Mouse (Mus musculus) CD4-positive, CD25-positive, alpha-beta regulatory T cell, adult 2 months (primary cell): ENCODE data around the gene Otulinl.
"Not testable (repeated sequence)": the region's sequence is repeated elsewhere in the genome, so short reads cannot be mapped to it uniquely, and the experiment has no call there.

Experiments
- DNase-seq: peaks from one replicate; pipeline ENCODE4 v3.0.0-alpha.2; 2012; ENCODE audit warnings: low read depth, low spot score

Gene Otulinl

DNA sequence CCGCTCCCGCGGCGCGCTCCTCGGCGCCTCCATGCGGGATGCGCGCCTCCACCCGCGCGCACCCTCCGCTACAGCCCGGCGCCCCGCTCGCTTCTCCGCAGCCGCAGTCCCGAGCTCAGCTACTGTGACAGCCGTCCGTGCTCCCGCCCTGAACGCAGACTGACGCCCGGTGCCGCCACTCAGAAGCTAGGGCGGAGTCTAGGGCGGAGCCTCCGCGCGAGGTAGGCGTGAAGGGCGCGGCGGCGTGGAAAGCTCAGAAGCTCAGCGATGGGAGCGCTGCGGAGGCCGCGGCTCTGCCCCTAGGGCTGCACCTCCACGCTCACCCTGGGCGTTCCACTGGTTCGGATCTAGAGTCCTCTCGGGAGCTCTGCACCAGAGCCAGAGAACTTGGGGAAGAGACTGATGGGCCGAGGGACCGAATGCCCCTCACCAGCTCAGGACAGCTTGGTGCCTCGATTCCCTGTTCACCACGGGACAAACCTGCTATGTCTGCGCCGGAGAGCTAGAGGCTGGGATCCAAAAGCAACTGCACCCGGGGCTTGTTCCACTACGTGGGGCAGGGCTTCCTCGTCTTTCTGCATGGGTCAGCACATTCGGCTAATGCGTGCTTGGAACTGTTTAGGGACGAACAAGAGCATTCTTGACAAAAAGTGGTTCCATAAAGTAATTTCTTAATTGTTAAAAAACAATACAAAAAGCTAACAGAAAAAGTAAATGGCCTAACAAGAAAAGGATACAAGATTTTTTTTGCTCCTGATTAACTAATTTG lies at the start of gene Otulinl:
Gene Otulinl (minus strand): TSS at position 161 of the 769 bp plus-strand sequence.
- DNase-seq = peak; percentile 98

DNA sequence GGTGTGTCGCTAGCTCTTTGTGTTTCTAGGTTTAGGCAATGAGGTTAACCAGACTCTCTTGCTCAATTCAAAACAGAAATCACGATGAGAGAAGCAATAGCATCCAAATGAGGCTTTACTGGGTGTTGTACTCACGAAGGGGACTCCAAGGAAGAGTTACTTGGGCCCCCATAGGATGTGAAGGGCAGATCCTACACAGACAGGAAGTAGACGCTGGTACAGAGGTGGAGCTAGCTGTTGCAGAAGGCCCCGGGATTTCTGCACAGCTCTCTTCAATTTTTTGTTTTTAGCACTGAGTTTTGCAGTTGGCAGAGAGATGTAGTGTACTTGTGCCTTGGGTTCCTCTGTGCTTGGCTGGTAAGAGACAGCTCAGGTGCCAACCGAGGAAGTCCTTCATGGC lies 44.8 kb upstream of the Otulinl start:
- peak; percentile 56 for DNase-seq

DNA sequence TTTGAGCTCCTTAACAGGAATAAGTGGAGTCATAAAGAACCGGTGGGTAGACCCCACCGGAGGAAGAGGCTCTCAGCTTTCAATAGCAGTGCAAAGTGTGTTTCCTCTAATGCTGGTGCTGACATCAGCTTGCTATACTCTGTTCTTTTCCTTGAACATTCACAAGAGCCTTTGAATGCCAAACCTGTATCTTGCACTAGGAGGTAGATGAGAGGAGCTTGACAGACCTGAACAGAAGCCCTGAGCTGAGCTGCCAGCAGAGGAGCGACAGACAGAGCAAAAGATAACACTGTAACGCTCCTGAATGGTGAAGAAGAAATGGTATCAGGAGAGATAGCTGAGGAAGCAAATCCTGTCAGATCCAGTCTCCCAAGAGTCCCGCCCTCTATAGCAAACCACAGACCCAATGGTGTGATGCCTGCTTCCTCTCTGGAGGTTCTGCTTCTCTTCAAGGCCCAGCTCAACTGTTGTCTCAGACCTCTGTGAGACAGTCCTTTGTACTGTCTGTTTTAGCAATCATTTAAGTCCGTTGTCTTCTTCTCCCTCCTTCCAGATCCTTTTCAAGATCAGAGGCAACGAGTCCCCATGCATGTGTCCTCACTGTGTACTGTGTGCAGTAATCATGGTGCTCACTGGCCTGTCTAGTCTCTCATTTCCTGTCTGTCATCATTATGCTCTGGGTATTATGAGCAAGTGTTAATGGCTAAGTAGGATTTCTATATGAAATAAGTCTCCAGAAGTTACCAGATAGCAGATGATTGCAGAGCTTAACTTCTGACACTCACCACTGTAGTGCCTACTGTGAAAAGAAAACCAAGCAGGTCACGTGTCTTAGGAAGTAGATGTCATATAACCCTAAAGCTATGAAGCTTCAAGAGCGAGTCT lies 43.7 kb upstream of the Otulinl start:
- peak; percentile 44 for DNase-seq

DNA sequence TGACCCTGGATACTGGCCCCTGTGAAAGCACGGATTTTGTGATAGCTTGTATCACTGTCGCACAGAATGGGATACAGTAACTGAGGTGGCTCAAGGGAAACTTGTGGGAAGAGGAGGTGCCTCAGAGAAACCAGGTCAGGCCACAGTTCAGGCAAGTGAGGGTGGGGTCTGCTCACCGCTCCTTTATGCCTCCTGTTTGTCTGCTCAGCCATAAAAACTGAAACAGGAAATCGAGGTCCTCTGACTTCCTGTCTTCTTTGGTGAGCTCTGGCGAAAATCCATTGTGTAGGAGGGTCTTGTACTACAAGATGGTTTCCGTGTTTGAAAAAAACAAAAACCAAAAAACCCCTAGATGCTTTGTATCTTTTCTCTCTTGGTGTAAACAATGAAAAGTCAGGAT lies 42.9 kb upstream of the Otulinl start:
- peak; percentile 70 for DNase-seq

DNA sequence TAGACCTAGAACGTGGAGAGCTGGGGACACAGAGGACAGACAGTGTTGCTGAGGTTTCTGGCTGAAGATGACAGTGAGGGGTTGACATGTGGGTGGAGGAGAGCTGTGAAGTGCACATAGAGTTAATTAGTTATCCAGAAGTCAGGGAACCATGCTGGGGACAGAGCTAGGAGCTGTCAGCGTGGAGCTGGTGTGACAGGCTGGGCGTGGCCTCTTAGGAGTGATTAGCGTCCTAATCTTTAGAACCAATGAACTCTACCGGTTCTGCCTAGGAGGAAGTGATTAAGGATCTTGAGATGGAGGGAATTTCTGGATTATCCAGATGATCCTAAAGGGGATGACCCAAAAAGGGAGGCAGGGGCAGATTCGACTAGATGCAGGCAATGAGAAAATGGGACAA lies 42.4 kb upstream of the Otulinl start:
- DNase-seq = no peak

DNA sequence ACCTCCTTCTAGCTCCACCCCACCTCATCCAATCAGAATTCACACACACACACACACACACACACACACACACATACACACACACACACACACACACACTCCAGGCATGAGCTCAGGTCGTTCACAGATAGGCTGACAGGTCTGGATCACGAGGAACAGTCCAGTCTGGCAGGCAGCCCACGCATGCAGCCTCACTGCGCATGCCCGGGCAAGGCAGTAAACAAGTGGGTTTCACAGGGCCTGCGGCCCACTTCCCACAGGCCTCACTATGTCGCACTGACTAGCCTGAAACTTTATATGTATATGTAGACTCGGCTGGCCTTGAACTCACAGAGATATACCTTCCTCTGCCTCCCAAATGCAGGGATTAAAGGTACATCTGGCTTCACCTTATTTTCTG lies 38.9 kb upstream of the Otulinl start:
- DNase-seq = not testable (repeated sequence)

DNA sequence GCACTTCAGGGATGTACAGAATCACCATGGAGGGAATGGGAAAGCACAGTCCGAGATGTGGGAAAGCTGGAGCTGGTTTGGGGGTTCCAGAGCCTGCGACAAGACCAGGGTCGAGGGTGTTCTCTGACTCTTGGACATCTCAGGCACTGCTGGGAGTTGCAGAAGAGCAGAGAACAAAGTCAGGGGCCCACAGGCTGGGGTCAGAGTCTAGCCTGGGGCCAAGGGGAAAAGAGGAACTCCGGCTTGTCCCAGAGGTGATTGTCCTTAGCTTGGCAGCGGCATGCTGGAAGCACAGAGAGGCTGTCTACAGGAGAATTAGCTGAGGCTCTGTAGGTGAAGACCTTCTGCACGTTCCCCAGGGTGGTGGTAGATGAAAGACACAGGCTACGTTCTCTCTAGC lies 37.3 kb upstream of the Otulinl start:
- no peak for DNase-seq

DNA sequence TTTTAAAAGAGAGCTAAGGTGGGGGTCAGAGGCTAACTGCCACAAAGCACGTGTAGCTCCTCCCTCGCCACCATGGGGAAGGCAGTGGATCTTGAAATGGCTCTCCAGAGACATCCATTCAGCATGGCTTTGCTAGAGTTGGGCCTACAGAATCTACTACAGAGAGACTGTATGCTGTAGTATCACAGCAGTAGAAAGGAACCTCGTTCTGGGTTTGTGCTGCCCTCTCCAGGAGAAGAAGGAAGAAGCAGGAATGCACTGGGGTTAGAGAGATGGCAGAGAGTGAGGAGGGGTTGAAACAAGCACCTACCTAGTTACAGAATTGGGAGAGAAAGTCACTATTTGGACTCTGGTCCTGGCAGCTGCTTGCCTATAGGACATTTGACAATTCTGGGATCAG lies 34.0 kb upstream of the Otulinl start:
- DNase-seq = peak; percentile 86

DNA sequence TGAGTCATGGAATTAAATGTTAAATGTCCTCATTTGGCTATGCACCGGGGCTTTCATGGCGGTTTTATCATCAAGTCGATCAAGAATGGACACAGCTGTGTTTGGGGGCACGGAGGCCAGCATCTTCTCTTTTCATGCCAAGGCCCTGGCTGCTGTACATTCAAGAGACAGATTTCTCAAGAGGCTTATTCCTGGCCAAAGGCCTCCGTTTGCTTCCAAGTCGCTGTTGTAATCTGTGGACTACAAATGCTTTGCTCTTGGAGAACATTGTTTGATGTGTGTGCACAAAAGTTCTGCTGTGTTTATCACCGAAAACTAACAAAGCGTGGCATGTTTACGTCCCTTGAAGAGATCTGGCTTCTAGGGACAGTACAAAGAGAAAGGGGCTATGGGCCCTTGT lies 29.3 kb upstream of the Otulinl start:
- DNase-seq = no peak

DNA sequence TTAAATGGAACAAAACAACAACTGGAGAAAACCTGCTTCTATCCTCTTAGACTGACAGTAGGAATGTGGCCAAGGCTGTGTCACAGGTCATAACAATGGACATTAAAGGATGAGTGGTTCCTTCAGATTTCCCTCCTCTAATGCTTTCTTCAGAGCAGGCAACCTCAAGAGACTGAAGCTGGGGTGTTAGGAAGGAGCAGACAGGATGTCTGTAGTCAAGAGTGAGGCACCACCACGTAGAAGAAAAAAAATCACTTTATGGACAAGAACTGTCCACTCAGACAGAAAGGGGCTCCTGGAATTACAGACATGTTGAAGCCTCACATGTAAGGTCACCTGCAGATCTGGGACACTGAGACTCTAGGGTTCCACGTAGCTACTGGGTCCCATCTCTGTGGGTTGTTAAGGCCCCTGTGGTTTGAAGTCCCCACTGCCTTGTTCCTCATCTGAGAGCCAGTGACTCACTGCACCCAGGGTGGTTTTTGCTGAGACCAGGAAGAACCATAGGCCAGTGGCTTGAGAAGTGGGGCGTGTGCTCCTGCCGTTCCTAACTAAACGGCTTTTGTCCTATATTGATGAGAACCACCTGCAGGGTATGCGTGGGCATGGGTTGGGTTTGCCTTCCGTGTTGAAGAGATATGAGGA lies 27.7 kb upstream of the Otulinl start:
- peak; percentile 17 for DNase-seq

DNA sequence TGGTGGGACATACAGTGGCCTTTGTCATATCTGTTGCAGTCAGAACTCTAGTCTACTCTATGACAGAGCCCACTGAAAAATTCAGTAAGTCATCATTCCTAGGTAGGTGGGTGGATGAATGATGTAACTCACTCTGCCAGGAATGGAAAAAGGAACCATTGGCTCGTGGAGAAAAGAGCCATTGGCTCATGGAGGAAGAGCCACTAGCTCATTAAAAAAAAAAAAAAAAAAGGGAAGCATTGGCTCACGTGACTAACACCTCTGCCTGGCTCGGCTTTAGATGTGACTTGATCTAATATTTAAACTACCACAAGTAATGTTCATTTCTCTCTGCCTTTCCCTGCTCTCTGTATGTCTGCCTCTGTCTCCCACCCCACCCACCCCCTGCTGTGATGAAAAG lies 27.1 kb upstream of the Otulinl start:
- no peak for DNase-seq

DNA sequence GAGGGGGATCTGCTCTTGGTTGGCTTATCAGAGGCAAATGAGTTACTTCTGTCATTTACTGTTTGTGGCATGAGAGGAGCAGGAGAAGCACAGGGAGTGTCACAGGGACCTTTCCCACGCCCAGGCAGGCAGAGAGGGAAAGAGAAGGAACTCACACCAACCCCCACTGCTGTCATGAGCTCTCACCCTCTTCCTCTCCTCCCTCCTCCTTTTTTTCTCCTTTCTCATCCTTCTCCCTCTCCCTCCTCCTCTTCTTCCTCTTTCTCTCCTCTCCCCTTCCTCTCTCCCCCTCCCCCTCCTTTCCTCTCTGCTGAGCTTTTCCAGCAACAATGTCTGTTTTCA lies 21.6 kb upstream of the Otulinl start:
- no peak for DNase-seq

DNA sequence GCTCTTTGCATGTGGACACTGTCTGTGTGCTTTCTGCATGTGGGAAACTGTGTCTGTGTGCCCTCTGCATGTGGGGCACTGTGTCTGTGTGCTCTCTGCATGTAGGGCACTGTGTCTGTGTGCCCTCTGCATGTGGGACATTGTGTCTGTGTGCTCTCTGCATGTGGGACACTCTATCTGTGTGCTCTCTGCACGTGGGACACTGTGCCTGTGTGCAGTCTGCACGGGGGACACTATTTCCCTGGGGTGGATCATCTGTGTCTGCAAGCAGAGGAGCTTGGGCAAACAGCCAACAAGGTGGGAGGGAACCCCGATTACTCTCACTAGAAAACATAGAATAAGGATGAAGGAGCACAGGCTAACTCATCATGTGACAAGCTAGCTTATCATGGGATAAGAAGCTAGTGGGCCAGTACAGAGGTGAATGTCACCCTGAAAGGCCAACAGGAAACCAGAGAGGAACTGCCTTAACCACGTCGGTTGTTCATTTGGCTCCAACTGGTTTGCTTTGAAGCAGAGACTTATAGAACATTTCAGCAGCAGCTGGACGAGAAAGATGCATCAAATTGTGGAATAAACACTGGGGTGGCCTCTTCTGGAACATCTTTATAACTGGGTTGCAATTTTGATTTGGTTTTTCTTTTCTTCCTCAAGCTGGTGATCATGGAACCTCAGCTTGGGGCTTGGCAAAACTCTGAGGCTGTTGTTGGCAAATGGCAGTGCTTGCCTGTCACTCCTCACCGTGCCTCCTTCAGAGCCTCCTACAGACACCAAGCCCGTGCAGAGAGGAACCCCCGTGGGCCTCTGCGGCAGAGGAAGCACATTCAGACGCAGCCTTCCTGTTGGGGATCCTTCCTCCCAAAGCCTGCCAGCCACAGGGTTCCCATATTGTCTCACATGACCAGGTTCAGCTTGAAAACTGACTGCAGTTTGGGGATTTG lies 20.9 kb upstream of the Otulinl start:
- peak; percentile 70 for DNase-seq

DNA sequence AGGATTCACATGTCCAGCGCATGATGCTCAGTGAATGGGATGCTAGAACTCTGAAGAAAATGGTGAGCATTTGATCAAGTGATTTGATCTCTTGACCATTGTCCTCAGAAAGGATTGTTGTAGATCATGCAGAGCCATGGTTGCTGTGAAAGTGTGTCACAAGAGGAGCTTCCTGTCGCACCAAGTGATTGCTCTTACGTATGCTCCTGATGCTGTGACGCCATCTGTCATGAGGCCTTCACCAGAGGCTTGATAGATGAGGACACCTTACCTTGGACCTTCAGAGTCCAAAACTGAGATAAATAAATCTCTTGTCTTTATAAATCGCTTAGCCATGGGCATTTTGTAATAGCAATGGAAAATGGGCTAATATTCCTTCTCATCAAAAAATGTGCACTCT lies 16.3 kb upstream of the Otulinl start:
- no peak for DNase-seq

DNA sequence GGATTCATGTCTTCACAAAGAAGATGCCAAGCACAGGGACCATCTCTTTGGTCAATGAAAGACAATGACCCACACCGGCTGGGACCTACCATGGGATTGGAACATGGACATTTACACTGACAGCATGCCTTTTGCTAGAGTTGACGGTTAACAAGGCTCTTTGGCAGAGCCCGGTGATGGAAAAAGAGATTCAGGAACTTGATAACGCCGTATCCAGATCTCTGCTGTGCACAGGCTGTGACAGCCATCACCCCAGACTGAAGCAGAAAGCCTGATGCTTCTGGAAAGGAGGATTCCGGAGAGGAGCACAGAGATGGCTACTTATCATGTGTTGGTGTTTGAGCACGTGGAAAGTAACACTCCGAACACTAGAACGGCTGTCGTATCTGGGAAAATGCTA lies 11.9 kb upstream of the Otulinl start:
- DNase-seq = no peak

DNA sequence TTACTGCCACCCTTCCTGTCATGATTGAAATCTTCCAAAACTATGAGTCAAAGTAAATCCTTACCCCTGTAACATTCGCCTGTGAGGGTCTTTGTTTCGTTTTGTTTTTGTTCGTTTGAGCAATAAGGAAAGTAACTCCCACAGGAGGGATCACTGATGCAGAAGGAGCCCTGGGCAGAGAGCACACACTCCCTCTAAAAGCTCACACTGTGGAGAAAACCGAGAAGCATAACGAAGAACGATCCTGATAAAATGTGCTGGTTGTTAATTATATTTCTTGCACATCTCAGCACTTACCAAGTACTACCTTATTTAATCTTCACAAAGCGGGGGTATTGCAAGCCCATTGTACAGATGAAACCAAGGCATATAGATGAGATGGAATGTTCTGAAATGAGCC lies 10.8 kb upstream of the Otulinl start:
- DNase-seq = no peak

DNA sequence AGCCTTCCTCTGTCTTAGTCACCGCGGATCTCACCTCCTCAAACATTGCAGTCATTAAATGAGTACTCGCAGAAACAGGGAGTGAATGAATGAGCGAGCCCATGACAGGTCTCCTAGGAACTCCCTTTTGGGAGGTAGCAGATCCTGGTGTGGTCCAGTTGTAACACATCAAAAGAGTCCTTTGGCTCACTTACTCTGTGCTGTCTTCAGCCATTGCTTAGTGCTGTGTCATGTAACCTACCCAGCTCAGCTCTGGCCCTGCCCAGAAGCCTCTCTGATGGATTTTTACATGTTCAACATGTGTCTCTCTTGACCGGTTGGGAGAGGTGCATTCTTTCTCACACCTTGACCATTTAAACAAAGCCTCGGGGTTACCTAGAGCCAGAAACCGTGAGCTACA lies 9.8 kb upstream of the Otulinl start:
- no peak for DNase-seq

DNA sequence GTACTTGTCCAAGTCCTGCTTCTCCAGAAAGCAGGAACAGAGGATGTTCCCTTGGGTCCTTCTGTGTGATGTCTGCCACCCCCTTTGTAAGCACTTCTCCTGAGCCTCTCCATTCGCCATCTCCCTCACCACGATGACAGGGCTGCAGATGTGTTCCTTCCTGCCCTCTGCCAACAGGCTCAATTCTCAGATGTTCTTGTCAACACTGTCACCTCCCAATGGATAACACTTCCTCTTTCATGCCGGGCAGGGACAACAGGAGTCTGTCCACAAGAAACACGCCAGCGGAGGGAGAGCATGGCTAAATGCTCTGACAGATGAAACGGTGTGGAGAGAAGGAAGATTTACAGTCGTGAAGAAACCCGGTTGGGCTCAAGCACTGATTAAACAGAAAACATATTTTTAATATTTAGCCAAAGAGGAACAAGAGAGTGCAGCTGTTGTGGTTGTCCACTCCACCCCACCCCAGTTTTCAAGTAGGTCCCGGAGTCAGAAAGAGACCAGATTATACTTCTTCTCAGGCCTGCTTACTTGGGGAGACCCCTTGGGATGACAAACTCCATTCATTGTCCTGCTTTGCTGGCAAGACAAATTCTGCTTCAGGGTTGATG lies 6.8 kb upstream of the Otulinl start:
- DNase-seq = no peak

DNA sequence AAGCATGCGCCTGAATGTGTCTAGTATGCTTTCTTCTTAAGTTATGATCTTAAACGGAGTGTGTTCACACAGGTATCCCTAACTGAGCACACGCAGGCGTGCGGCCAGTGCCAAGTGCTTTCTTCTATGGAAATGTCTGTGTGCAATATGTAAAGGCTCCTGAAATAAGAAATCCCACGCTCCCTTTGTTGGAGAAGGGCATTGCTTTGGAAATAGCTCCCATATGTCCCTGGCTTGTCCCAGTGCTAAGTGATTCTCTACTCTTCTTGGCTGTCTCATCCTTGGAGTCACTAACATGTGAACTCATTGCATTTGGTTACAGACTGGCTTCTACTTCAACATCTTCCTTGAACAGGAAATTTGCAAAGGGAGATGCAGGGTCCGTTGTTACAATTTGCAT lies 3.4 kb upstream of the Otulinl start:
- DNase-seq = no peak

DNA sequence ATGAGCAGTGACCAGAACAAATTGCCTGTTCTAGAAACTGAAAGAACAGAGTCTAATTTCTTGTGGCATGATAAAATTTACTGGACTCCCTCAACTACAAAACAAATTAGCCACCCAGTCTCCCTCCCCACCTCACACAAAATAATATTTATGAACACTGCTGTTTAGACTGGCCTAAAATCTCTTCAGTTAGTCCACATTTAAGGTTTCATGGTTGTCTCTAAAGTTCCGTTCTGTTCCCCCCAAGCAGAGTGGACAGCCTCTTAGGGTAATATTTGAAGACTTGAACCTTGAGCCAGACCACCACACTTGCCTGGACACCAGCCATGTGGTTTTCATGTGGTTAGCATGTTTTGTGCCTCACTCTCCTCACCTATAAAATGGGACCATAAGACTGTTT lies 1.8 kb upstream of the Otulinl start:
- no peak for DNase-seq

DNA sequence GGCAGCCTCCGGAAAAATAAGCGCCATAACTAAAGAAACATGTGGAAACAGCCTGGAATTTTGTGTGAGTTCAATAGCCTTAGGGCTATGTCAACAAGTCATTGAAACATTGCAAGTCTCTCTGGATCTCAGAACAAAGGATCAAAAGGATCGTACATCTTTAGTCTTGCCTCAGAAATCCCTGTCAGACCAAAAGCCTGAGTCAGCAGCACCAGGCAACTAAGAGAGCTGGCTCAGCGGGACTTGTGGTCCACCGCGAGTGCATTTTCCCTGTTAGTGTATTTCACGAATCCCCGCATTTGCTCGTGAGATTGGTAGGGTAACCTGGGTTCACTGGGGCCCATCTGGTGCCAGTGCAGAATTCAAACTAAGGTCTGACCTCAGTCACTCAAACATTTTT lies 1.2 kb upstream of the Otulinl start:
- no peak for DNase-seq
